Mouse (Mus musculus) heart, postnatal 0 days (tissue): ENCODE results near the gene Zfp704.

Experiments used
- CTCF ChIP-seq: IDR thresholded peaks from 2 replicates; pipeline ENCODE4 v1.5.1; 2016; ENCODE audit warnings: antibody characterized with exemption, control low read depth, low read depth
- EP300 ChIP-seq: IDR thresholded peaks from 2 replicates; pipeline ENCODE4 v1.6.1; 2016; ENCODE audit warnings: antibody characterized with exemption, low read depth

DNA sequence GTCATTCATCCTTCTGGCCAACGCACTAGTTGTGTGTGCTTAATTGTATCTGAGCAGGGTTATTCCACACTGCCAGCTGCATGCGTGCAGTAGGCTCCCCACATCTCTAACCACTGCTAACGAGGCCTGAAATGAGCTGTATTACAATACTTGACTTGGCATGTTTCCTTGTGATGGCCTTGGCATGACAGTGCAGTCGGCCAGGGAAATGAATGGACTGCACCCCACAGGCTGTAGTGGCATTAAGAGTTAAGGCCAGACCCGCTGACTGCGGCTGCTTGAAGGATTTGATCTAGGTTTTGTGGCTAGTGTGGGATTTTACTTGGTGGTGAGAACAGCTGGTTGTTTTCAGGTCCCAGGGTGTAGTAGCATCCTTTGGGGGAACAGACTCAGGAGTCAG lies 185.2 kb downstream of the Zfp704 start:
- no peak for TF ChIP-seq CTCF
- no peak for TF ChIP-seq EP300
